Mouse (Mus musculus): ENCODE data around the gene Thra. TPM values are rescaled to one million over a fixed set of nuclear protein-coding genes. Genes with fewer than 3 reads are reported as not detected.
"Not testable (repeated sequence)": the region's sequence is repeated elsewhere in the genome, so short reads cannot be mapped to it uniquely, and the experiment has no call there.

The Thra gene
- polyA plus RNA-seq, 1 experiment: 19.8 TPM

- Histone ChIP-seq H3K36me3 (ENCODE audit: control insufficient read depth, insufficient read depth, low read length) (peaks cover 2% of the 10 kb centered on the region), H3K27ac (ENCODE audit: insufficient read depth, low read length) (no peak within 1 kb of the TSS), H3K27me3 (ENCODE audit: control insufficient read depth, insufficient read depth, low read length) (no peaks in the 10 kb centered on the region), H3K4me3 (ENCODE audit: extremely low read depth, insufficient read depth, insufficient read length) (peak within 1 kb of the TSS; percentile 66), H3K4me1 (ENCODE audit: control insufficient read depth, insufficient read depth, insufficient read length) (peaks cover 4% of the 10 kb centered on the region; the same call in 1 of the 2 replicates)
- 0% methylated on average over 16 of the region's 16 CpGs for WGBS
- peak; percentile 83 to 85 for DNase-seq (ENCODE audit: low read depth in 1 of 2, low spot score in 2 of 2)
- TF ChIP-seq POLR2A (IDR thresholded peaks at IDR 0.05; ENCODE audit: low read depth, low read length) (no peak), CTCF (IDR thresholded peaks at IDR 0.05; ENCODE audit: extremely low read depth, insufficient read depth, insufficient read length, insufficient replicate concordance) (no peak)
Measured at GRCm38 (mm10) chr11:98729119-98729588, 11.3 kb upstream of the Thra start, which contains the start of gene Med24. Gene Med24 (minus strand): TSS chr11:98729435.

DNA sequence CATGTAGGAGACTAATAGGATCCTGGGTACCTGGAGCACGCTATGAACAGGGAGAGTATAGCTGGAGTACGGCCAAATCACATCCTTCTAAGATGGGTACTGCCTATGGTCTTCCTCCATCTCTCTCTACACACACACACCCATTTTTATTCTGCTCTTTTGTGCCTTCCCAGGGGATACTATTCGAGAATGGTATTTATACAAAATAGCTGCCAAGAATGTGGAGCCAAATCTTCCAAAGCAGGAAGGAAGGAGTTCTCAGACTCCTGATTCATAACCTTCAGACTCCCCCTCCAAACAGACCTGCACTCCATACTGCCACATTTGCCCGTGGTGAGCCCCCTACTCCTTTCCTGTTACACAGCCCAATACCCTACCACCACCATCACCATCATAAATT is 9.7 kb upstream of the Thra start:
- H3K27ac ChIP-seq (ENCODE audit: insufficient read depth, low read length): no peak overlapping the region
- no peak overlapping the region for H3K4me3 ChIP-seq (ENCODE audit: extremely low read depth, insufficient read depth, insufficient read length)
- 77% methylated on average over 4 of the region's 4 CpGs for WGBS
- peaks cover 4% of the 10 kb centered on the region; the same call in 1 of the 2 replicates for H3K4me1 ChIP-seq (ENCODE audit: control insufficient read depth, insufficient read depth, insufficient read length)
- no peak for TF ChIP-seq CTCF (IDR thresholded peaks at IDR 0.05; ENCODE audit: extremely low read depth, insufficient read depth, insufficient read length, insufficient replicate concordance)
- DNase-seq (ENCODE audit: low read depth in 1 of 2, low spot score in 2 of 2): no peak
- H3K27me3 ChIP-seq (ENCODE audit: control insufficient read depth, insufficient read depth, low read length): no peaks in the 10 kb centered on the region
- peaks cover 2% of the 10 kb centered on the region; the same call in 1 of the 2 replicates for H3K36me3 ChIP-seq (ENCODE audit: control insufficient read depth, insufficient read depth, low read length)

DNA sequence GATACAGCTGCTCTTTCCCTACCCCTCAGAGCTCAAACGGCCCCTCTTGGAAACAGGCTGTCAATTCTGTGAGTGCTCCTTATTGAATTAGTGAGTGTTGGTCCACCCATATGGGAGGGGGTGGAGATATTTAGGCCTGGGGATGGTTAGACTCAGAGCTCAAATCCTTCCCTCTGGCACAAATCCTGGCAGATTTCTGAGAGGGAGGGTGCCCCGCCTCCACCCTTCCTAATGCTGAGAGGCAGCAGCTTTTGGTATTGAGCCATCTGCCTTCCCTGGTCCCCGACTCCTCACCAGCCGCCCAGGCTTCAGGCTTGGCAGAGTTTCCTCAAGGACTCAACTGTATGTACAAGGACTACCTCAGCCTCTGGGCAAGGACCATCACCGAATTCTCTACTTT is 9.3 kb upstream of the Thra start:
- H3K27me3 ChIP-seq (ENCODE audit: control insufficient read depth, insufficient read depth, low read length): no peaks in the 10 kb centered on the region
- H3K4me1 ChIP-seq (ENCODE audit: control insufficient read depth, insufficient read depth, insufficient read length): peaks cover 4% of the 10 kb centered on the region; the same call in 1 of the 2 replicates
- H3K4me3 ChIP-seq (ENCODE audit: extremely low read depth, insufficient read depth, insufficient read length): no peak overlapping the region
- no peak for DNase-seq (ENCODE audit: low read depth in 1 of 2, low spot score in 2 of 2)
- H3K27ac ChIP-seq (ENCODE audit: insufficient read depth, low read length): no peak overlapping the region
- 86% methylated on average over 5 of the region's 5 CpGs for WGBS
- no peaks in the 10 kb centered on the region for H3K36me3 ChIP-seq (ENCODE audit: control insufficient read depth, insufficient read depth, low read length)
- TF ChIP-seq POLR2A (IDR thresholded peaks at IDR 0.05; ENCODE audit: low read depth, low read length): no peak
- TF ChIP-seq CTCF (IDR thresholded peaks at IDR 0.05; ENCODE audit: extremely low read depth, insufficient read depth, insufficient read length, insufficient replicate concordance): no peak

- 82% methylated on average over 3 of the region's 3 CpGs for WGBS
- H3K36me3 ChIP-seq (ENCODE audit: control insufficient read depth, insufficient read depth, low read length): no peaks in the 10 kb centered on the region
- H3K27me3 ChIP-seq (ENCODE audit: control insufficient read depth, insufficient read depth, low read length): no peaks in the 10 kb centered on the region
- no peaks in the 10 kb centered on the region for H3K4me1 ChIP-seq (ENCODE audit: control insufficient read depth, insufficient read depth, insufficient read length)
- no peak overlapping the region for H3K4me3 ChIP-seq (ENCODE audit: extremely low read depth, insufficient read depth, insufficient read length)
- no peak for TF ChIP-seq CTCF (IDR thresholded peaks at IDR 0.05; ENCODE audit: extremely low read depth, insufficient read depth, insufficient read length, insufficient replicate concordance)
- TF ChIP-seq POLR2A (IDR thresholded peaks at IDR 0.05; ENCODE audit: low read depth, low read length): no peak
- H3K27ac ChIP-seq (ENCODE audit: insufficient read depth, low read length): no peak overlapping the region
- no peak for DNase-seq (ENCODE audit: low read depth in 1 of 2, low spot score in 2 of 2)
Measured at GRCm38 (mm10) chr11:98734020-98734419, 6.4 kb upstream of the Thra start.

GRCm38 (mm10) chr11:98735111-98735510 is 5.3 kb upstream of the Thra start:
- H3K27ac ChIP-seq (ENCODE audit: insufficient read depth, low read length): no peak overlapping the region
- no peak overlapping the region for H3K4me3 ChIP-seq (ENCODE audit: extremely low read depth, insufficient read depth, insufficient read length)
- no peaks in the 10 kb centered on the region for H3K27me3 ChIP-seq (ENCODE audit: control insufficient read depth, insufficient read depth, low read length)
- no peak for DNase-seq (ENCODE audit: low read depth in 1 of 2, low spot score in 2 of 2)
- no peaks in the 10 kb centered on the region for H3K36me3 ChIP-seq (ENCODE audit: control insufficient read depth, insufficient read depth, low read length)
- TF ChIP-seq POLR2A (IDR thresholded peaks at IDR 0.05; ENCODE audit: low read depth, low read length): no peak
- TF ChIP-seq CTCF (IDR thresholded peaks at IDR 0.05; ENCODE audit: extremely low read depth, insufficient read depth, insufficient read length, insufficient replicate concordance): no peak
- no peaks in the 10 kb centered on the region for H3K4me1 ChIP-seq (ENCODE audit: control insufficient read depth, insufficient read depth, insufficient read length)
- 93% methylated on average over 4 of the region's 4 CpGs for WGBS

DNA sequence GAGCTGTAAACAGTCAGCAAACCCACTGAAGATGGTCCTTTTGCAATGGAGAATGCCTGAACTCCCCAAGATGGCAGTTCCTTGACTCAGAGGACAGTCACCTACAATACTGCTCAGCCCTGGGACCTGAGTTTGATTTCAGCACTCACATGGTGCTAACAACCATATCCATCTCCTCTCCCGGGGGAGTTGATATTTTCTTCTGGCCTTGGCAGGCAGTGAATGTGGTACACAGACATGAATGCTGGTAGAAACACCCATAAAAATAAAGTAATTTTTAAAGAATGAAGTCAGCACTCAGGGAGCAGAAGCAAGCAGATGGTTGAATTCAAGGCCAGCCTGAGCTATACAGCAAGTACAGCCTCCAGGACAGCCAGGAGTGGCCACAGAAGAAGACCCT is 4.3 kb upstream of the Thra start:
- no peaks in the 10 kb centered on the region for H3K36me3 ChIP-seq (ENCODE audit: control insufficient read depth, insufficient read depth, low read length)
- no peak for DNase-seq (ENCODE audit: low read depth in 1 of 2, low spot score in 2 of 2)
- 88% methylated on average over 1 of the region's 1 CpGs for WGBS
- H3K4me3 ChIP-seq (ENCODE audit: extremely low read depth, insufficient read depth, insufficient read length): no peak overlapping the region
- peaks cover 3% of the 10 kb centered on the region; the same call in 1 of the 2 replicates for H3K4me1 ChIP-seq (ENCODE audit: control insufficient read depth, insufficient read depth, insufficient read length)
- TF ChIP-seq POLR2A (IDR thresholded peaks at IDR 0.05; ENCODE audit: low read depth, low read length) (no peak), CTCF (IDR thresholded peaks at IDR 0.05; ENCODE audit: extremely low read depth, insufficient read depth, insufficient read length, insufficient replicate concordance) (no peak)
- no peak overlapping the region for H3K27ac ChIP-seq (ENCODE audit: insufficient read depth, low read length)
- H3K27me3 ChIP-seq (ENCODE audit: control insufficient read depth, insufficient read depth, low read length): no peaks in the 10 kb centered on the region

DNA sequence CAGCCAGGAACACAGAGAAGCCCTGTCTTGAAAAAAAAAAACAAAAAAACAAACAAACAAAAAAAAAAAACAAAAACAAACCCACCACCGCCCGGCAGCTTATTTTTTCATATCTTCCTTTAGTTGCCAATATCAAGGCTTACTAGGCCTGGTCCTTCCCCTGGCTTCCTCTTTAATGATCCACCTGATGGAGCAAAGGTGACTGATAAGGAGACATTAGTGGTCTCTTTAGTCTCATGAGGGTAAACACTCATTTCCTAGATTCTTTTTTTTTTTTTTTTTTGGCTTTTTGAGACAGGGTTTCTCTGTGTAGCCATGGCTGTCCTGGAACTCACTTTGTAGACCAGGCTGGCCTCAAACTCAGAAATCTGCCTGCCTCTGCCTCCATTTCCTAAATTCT is 3.2 kb upstream of the Thra start:
- not testable (repeated sequence) for H3K27ac ChIP-seq (ENCODE audit: insufficient read depth, low read length); DNase-seq (ENCODE audit: low read depth in 1 of 2, low spot score in 2 of 2); H3K27me3 ChIP-seq (ENCODE audit: control insufficient read depth, insufficient read depth, low read length); H3K4me3 ChIP-seq (ENCODE audit: extremely low read depth, insufficient read depth, insufficient read length); H3K4me1 ChIP-seq (ENCODE audit: control insufficient read depth, insufficient read depth, insufficient read length); H3K36me3 ChIP-seq (ENCODE audit: control insufficient read depth, insufficient read depth, low read length)
- 81% methylated on average over 2 of the region's 2 CpGs for WGBS

All from spleen, adult 2 months (tissue).